Mouse (Mus musculus): Measurements from ENCODE around the gene Eya2.

The Eya2 gene

GRCm38 (mm10) chr2:165595676-165596070 lies 841 bp downstream of the Eya2 start:
- no peak for DNase-seq (ENCODE audit: low spot score)

DNA sequence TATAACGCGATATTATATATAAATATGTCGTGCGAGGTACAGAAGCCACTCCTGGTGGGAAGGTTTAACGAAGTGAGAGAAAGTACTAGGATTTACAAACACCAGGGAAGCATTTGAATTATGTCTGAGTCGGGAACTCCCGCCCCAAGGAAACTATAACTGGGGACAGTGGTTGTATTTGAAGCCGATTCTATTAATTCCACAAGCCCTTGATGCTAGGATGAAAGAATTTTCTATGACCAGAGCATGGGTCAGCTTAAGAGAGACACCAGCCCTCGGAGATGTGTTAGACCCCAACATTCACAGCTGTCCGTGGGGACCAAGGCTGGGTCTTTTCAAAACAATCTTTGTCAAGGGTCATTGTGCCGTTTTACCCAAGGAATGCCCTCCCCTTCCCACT lies 1.3 kb downstream of the Eya2 start:
- no peak for DNase-seq (ENCODE audit: low spot score)

DNA sequence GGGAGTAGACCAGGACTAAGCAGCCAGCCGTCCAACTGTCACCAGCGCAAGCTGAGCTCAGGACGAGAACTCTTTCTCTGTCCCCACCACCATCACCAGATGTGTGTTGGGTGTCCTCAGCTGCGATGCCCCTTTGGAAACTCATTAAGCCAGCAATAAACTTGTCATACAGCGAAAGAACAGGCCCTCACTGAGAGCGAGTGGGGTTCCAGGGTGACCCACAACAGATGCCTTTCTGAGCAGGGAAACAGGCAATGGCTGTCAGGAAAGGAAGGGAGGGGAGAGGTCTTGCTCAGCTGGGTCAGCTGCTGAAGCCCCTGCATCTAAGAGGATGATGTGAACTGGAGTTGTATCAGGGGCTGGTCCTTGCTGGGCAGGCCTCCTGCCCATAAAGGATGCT lies 2.7 kb downstream of the Eya2 start:
- no peak for DNase-seq (ENCODE audit: low spot score)

GRCm38 (mm10) chr2:165598139-165598538 lies 3.3 kb downstream of the Eya2 start:
- DNase-seq (ENCODE audit: low spot score), result no peak

GRCm38 (mm10) chr2:165599566-165599965 lies 4.7 kb downstream of the Eya2 start:
- DNase-seq (ENCODE audit: low spot score), result no peak

DNA sequence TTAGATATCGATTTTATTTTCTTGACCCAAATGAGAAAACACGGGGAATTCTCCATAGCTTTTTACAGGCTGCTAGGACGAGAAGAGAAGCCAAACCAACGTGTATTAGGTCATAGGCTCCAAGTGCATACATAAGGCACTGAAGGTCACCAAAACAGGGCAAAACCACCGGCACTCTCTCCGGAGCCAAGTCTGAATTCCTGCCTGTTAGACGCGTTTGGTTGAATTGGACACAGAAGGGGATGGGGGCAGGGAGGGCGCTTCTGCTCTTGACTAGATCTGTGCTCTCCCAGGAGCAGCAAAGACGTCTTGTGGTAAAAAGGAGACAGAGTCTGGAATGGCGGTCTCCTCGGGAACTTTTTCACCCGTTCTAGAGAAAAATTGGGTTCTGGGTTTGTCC lies 6.1 kb downstream of the Eya2 start:
- no peak for DNase-seq (ENCODE audit: low spot score)

GRCm38 (mm10) chr2:165601605-165602004 lies 6.8 kb downstream of the Eya2 start:
- DNase-seq (ENCODE audit: low spot score), result no peak

- DNase-seq (ENCODE audit: low spot score), result no peak
Observed at GRCm38 (mm10) chr2:165603775-165604174, 8.9 kb downstream of the Eya2 start.

DNA sequence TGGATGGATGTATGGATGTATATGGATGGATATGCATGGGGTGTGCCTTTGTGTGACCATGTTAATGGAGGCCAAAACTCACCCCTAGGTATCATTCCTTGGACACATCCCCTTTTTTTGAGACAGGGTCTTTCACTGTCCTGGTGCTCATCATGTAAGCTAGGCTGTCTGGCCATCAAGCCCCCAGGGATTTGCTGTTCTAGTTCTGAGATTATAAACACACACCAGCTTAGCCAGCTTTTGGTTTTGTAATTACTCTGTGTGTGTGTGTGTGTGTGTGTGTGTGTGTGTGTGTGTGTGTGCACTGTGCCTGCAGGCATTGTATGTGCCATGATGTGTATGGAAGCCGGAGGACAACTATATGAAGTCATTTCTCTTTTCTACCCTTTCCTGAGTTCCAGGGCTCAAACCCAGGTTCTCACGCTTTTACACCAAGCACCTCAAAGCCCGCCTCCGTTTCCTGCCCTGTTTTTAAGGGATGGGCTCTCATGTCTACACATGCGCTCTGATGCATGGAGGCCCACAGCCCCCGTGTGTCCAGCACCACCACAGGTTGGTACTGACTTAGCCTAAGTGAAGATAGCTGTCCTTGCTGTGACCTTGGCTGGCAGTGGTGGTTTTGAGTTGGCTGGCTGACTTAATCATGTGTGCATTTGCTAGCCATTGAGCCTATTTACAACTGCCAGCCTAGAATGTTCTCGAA lies 16.9 kb downstream of the Eya2 start:
- no peak for DNase-seq (ENCODE audit: low spot score)

DNA sequence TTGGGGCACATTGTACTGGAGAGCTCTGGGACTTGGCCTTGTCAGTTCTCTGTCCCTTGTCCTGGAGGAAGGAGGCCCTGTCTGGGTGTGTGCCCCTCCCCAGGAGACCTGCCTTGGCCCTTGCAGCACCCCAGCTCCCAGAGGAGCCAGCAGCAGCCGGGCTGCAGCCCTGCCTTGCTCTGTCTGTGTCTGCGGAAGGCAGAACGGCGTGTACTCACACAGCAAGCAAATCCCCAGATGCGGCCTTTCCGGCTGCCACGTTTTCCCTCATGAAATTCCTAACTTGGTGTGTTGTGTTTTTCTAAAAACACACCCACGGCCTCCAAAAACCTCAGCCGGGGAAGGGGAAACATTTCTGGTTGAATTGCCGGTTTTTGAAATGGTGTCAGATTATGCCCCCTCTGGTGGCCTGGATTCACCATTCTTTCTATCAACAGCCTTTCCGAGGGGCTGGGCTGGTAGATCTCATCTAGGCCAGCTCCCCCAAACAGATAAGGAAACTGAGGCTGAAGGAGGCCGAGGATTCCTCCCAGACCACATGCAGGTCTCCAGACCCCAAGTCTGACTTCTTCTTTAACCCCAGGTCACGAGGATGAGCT lies 19.0 kb downstream of the Eya2 start:
- no peak for DNase-seq (ENCODE audit: low spot score)

DNA sequence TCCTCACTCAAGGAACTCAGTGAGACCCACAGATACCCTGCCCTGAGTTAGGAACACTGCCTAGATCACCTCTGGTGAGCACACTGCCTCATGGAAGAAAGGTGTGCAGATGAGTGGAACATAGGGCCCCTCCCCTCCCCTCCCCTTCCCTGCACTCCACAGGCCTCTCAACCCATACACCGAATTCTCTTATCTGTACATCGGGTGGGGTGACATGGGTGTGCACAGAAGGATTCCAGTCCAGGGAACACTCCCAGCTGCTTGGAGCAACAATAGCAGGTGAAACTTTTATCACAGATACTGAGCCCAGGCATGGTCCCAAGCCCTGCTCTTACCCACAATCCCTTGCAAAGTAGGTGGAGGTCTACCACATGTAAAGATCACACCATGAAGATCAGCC lies 26.7 kb downstream of the Eya2 start:
- no peak for DNase-seq (ENCODE audit: low spot score)

GRCm38 (mm10) chr2:165622596-165622995 lies 27.8 kb downstream of the Eya2 start:
- DNase-seq (ENCODE audit: low spot score), result no peak

DNA sequence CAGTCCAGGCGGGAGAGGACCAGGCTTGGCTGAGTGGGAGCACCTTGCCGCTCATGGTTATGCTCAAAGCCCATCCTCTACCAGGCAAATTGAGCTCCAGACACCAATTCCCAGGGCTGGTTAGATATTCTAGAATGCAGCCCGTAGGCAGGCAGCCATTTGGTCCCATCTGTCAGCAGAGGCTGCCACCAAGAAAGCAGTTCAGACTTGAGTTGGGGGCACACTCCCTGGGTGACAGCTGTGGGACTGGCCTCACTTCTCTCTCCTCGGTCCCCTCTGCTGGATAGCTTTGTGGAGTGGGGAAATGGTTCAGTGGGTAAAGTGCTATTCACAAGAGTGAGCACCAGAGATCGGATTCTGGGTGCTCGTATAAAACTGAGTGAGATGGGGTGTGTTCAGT lies 32.0 kb downstream of the Eya2 start:
- no peak for DNase-seq (ENCODE audit: low spot score)

DNA sequence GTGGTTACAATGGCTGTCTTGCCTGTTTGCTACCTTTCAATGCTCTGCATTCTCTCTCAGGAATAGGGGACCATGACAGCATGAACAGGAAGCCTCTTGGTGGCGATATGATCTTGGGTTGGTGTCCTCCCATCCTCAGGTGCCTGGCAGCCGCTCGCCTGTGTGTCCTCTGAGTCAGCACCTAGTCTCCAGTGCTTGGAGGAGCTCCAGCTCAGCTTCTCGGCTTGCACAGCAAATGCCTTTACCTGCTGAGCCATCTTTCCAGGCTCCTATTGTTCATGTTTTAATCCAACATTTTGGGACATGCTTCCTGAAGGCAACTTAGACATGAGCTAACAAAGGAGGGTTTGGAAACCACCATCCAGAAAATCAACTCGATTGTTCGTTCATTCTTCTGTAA lies 33.1 kb downstream of the Eya2 start:
- no peak for DNase-seq (ENCODE audit: low spot score)

GRCm38 (mm10) chr2:165629900-165630299 lies 35.1 kb downstream of the Eya2 start:
- no peak for DNase-seq (ENCODE audit: low spot score)

DNA sequence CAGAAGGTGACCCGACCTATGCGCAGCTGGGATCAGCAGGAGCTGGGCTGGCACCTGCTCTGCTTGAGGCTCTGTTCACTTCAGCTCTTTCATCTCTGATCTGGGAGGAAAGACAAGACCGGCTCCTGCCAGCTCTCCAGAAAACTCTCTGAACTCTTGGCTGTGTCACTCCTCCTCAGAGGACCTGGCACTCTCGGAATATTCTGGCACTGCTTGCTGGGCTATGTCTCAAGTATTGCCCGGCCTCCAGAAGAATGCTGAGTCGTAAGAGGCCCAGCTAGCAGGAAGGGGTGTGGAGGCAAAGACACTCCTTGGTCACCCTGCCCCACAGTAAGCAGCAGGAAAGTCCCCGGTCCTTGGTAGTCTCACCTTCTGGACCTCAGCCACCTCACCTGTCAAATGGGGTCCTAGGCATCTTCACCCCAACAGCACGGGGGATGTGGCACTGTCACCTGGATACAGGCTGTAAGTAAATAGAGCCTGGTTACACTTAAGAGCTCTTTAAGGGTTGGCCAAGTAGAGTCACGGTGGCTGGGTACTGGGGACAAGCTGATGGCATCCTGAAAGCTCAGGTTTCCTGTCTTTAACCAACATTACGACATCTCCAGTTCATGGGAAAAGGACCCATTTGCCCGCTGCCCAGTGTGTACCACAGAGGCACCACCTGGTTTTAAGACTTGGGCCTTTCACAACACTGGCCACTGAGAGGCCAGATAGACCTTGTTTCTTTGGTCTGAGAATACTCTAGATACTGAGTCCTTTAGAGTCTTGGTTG lies 38.4 kb downstream of the Eya2 start:
- DNase-seq (ENCODE audit: low spot score), result no peak

DNA sequence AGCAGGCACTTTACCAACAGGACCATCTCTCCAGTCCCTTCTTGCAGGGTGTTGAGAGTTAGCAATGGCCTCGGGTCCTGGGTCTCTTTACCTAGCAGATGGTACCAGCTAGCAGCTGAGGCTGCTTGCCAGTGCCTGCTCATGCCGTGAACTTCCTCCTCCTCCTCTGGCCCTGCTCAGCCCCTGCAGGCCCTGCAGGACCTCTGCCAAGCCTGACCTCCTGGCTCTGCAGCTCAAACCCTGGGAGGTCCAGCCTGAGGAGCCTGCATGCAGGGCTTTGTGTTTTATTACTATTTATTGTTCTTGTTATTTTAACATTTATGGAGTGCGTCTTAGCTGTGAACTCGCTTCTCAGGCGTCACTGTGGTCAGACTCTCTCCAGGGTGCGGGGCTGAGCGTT lies 39.6 kb downstream of the Eya2 start:
- no peak for DNase-seq (ENCODE audit: low spot score)

DNA sequence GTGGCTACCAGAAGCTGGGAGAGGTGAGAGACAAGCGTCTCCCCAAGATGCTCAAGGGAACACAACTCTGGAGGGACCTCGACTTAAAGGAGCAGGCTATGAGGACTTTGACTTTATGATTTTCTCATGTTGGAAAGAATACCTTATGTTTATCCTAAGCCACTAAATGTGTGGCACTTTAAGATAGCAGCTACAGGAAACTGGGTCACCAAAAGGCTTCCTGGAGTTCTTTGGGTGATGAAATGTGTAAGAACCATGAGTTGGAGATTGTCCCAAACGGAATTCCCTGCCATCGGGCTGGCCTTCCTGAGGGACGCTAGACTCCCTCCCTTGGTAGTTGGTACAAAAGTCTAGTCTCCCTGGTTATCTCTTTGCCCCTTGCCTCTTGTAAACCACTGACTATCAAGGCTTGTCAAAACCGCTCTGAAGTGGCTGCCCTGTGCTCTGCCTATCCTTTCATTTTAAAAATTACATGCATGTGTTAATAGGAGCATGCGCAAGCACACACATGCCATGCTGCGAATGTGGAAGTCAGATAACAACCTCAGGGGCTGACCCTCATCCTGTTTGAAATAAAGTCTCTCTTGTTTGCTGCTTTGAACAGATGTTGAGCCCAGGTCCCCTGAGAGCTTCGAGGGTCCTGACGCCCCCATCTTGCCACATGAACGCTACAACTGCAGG lies 44.4 kb downstream of the Eya2 start:
- DNase-seq (ENCODE audit: low spot score), result no peak

DNA sequence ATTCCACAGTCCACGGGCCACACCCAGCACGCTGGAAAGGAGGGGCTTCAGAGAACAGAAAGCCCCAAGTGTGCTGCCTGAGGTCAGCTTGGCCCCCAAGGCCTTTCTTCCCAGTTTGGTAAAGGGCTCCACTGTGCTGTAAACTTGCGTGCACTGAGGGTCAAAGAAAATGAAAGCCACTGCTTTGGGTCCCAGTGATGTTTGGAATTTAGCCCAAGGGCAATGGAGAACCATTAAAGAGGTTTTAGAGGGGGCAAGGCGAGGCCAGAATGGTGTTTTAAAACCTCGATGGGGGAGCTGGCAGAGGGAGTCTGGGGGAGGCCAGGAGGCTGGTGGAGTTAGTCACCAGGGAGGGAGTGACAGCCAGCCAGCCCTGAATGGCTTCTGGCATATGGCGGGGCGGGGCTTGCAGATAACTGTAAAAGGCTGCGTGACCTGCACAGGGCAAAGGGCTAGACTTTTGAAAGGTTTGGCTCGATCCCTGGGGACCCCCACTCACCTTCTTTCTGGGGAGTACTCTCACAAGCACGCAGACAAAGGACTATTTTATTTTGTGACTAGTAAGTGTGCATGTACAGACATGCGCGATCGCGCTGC lies 47.2 kb downstream of the Eya2 start:
- DNase-seq (ENCODE audit: low spot score), result no peak

- no peak for DNase-seq (ENCODE audit: low spot score)
Observed at GRCm38 (mm10) chr2:165643596-165643995, 48.8 kb downstream of the Eya2 start.

GRCm38 (mm10) chr2:165644057-165644456 lies 49.2 kb downstream of the Eya2 start:
- no peak for DNase-seq (ENCODE audit: low spot score)

DNA sequence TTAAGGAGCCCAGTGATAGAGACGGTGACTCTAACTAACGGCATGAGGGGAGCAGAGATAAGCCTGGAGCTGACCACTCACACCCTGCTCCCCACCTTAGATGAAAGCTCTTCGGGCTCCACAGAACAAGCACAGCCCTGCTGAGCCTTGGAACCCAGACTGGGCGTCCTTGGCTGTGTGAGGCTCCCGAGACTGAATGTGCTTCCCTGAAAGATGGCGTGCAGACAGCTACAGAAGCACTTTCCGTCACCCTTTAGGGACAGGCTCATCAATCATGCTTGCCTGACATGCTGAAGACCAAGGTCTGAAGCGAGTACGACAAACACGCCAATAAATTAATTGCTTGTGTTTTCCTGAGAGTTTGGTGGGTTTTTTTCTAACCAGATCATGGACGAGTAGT lies 56.2 kb downstream of the Eya2 start:
- no peak for DNase-seq (ENCODE audit: low spot score)

Data from MN1 (cell line).